Mouse (Mus musculus): ENCODE measurements around the gene Ankrd55.

The Ankrd55 gene

DNA sequence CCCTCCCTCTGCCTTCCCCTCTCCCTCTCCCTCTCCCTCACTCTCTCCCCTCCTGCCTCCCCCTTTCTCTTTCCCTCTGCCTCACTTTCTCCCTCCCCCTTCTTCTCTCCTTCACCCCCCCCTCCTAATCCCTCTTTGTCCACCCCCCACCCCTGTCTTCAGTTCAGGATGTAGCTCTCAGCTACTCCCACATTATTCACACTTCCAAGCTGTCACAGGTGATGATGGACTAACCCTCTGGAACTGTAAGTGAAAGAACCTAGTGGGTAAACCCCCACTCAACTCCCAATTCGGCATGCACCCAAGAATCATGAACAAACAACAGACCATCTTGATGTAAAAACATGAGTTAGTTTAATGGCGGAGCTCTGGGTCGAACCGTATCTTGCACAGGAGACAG is 122.2 kb downstream of the Ankrd55 start:
- in situ Hi-C loops (cut with MboI, MseI) = no loop called here

DNA sequence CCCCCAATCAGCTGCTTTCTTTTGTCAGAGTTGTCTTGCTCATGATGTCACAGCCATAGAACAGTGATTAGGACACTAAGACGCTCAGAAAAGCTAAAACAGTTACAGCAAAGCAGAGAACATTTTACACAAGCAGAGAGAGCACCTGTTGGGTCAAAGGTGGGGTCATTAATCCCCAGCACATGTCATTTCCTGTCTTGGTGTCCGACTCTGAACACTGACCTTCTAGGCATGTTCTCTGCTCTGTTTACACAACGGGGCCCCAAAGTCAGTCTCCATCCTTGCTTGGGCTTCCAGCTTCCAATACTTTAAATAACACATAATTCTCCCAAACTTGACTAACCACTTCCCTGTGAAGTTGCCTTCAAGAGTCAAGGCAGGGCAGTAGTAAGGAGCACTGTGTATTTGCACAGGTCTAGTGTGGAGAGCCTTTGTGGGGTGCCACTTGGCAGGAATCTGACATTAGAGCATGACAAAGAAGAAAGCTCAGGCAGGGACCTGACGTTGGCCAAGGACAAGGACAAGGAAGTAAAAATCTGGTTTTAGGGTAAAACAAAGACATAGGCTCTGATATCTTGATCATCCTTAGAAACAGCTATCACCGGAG is 123.1 kb downstream of the Ankrd55 start:
- in situ Hi-C loops (cut with MboI, MseI) = no loop called here

DNA sequence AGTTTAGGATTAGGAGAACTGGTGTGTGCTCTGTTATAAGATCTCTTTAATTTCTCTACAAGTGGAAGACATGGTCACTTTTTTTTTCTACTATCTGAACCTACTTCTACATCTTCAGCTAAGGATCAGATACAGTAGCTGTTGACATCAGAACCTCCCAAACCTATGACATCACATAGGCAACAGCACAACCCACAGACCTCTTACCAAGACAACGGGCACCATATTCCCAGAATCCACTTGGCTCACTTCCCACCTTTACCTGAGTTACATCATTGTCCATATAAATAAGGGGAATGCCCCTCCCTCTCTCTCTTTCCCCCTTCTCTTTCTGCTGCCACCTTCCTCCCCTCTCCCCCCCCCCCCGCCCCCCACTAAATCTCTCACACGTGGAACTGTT is 124.0 kb downstream of the Ankrd55 start:
- in situ Hi-C loops (cut with MboI, MseI) = no loop called here

DNA sequence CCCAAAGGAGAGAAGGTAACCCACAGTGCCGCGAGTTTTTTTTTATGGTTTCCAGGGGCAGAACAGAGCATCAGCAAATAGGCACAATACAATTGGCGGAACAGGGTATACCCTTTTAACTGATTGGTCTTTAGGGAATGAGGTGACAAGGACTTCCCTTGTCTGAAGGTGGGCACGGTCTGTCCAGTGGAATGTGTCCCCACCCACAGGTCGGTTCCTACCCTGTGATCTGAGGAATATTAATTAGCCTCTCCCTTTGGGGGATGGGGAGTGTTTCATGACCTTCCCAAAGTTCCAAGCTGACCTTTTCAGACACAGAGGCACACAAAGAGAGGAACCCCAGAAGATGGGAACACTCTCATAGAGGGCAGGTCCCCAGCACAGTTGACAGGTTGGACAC is 124.6 kb downstream of the Ankrd55 start:
- in situ Hi-C loops (cut with MboI, MseI) = no loop called here

DNA sequence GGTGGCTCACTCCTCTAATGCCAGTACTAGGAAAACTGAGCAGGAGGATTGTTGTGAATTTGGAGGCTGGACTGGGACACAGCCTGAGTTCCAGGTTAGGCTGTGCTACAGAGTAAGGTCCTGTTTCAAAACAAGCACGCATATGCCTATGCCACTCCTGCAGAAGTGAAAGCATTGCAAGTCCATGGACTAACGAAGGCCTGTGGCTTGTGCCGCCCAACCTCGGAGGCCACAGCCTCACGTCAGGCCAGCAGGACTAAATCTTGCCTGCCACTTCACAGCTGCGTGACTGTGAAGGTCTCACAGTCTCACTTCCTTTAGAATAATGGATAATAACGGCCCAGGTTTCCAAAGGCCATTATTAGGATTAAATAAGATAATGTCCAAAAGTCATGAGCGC is 125.4 kb downstream of the Ankrd55 start:
- in situ Hi-C loops (cut with MboI, MseI) = no loop called here

DNA sequence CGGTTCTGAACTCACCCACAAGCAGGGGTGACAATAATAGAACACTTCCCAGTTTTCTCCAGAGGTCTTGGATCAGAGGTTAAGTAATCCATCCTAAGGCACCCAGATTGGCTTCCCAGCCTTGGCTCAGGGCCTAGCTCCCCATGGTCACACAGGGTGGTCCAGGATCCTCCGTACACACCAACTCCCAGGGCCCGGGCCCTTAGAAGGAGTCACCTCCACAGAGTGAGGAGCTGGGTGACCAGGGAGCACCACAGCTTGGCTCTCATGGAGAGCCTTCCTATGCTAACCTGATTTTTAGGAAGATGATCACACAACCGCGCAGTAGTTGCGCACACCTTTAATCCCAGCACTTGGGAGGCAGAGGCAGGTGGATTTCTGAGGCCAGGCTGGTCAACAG is 127.6 kb downstream of the Ankrd55 start:
- in situ Hi-C loops (cut with MboI, MseI) = no loop called here

DNA sequence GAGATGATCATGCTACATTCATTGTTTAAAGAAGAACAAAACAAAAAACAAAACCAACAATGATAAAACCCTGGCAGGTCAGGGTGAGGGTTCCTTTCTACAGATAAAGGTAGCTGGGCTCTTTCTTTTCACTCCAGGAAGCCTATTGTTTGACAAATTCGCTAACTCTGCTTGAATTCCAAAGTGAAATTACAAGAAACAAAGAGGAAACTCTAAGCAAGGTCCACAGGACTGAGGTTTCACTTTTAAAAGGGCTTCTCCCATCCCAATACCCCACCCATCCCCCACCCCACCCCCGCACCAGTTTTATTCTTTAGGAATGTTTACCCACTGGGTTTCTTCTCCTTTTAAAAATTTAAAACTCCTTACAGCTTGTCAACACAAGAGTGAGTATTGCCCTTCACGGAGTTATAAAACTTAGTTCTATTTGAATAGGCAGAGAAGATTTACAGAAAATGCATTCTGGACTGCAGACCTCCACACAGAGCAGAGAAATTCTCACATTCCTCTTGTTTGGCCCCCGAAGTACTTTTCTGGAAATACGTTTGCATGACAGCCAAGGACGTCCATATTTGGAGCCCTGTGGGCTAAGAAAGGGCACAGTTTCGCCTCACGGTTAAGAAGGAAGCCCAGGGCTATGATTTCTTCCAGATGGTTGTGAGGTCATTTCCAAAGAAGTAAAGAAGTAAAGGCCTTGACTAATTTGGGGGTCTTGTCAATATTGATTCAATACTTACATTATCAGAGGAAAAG is 128.3 kb downstream of the Ankrd55 start:
- in situ Hi-C loops (cut with MboI, MseI) = no loop called here

DNA sequence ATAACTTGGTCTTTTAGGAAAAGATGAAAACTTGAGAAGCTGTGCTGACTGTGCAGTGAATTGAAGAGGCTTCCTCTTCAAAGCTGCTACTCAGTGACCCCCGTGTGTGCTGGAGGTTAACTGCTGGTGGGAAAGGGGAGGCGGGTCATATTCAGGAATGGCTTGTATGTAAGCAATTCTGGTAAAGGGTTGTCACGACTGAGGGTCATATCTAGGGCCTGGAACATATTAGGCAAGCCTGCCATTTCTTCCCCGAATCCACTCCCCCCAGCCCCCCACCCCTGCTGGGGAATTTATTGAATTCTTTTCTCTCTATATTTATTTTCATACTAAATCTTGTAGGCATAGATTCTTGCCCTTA is 128.9 kb downstream of the Ankrd55 start:
- in situ Hi-C loops (cut with MboI, MseI) = no loop called here

DNA sequence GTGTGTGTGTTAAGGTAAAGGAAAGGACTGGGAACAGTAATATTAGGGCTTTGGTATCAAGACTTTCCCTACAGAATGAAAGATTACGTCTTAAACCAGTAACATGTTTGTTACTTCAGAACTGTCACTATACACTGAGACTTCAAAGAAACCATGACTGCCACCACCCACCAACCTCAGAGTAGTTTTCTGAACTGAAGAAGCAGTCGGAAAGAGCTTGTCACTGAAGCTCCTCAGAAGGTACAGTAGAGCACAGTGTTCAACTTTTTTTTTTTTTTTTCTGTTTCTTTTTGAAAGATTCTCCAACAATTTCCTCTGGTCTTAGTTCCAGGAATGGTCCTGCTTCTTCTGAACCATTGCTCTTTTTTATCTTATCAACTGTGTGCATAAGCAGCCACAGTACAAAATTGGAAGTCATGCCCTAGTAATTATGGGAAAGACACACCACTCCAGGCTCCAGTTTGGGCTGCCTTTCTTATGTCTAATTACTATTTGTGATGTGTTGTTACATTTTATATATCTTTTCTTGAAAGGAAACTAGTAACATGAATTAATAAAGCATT is 129.7 kb downstream of the Ankrd55 start:
- in situ Hi-C loops (cut with MboI, MseI) = no loop called here

DNA sequence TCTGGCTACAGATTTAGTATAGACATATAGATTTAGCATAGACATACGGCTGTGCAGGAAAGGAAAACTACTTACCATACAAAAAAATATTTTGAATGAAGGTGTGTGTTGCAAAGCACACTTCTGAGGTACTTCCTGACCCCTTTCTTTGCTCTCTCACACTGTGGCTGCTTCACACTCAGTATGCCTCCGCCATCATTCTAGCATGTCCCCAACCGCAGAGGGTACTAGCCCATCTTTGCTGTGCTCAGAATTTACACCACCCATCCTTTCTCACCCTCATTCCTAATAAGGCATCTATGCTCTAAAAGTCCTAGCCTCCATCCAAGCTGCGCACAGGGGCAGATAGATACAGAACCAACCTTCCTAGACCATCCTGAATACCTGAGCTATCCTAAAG is 130.3 kb downstream of the Ankrd55 start:
- in situ Hi-C loops (cut with MboI, MseI) = no loop called here

DNA sequence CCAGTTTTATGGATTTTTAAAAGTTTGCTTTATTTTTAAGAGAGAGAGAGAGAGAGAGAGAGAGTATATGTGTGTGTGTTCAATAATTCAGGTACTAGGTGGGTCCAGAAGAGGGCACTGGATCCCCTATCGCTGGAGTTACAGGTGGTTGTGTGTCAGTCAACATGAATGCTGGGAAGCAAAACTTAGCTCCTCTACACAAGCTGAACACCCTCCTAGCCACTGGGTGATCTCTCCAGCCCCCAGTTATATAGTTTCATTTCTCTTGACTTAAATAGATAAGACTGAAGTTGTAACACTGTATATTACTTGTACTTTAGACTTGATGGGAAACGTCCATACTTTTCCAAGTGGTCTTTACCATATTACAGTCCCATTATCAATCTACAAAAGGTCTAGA is 136.0 kb downstream of the Ankrd55 start:
- in situ Hi-C loops (cut with MboI, MseI) = no loop called here

DNA sequence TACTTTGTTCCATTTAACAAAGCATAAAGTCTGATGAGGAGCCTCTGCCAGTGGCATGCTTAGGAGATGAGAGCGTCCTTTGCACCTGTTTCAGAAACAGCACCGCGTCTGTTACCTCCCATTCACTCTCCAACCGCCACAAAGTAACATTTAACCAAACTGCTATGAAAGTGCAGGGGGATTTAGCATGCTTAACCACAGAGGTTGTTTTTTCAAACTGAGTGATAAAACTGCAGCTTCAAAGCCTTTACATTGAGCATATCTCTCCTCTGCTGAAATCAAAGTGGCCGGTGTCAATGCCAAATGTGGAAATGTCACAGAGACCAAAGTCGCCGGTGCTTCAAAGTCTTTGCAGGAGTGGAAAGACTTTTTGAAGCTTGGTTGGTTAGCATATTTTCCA is 136.4 kb downstream of the Ankrd55 start:
- in situ Hi-C loops (cut with MboI, MseI) = loop anchor here (5.0 kb wide), 1 partner anchor 38 kb away; the partner anchor contains the start of gene Il6st

DNA sequence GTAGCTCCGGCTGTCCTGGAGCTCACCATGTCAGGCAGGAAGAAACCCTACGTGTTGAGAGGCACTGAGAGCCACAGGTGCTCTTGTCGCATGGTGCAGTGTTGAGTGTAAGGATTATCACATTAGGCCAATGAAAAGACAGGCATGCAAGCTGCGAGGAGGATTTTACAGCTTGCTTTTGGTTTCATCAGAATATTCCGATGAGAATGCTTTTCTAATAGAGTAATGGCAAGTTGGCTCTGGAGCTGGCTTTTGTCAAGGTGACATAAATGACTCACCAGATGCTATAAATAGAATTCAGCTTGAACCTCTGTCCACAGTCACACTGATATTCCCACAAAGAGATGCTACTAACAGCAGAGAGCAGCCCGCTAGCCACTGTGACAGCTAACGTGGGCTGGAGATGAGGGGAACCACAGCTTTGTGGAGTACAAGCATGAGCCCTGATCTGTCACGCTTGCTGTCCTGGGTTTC is 137.0 kb downstream of the Ankrd55 start:
- in situ Hi-C loops (cut with MboI, MseI) = loop anchor here (5.0 kb wide), 1 partner anchor 37 kb away; the partner anchor contains the start of gene Il6st

DNA sequence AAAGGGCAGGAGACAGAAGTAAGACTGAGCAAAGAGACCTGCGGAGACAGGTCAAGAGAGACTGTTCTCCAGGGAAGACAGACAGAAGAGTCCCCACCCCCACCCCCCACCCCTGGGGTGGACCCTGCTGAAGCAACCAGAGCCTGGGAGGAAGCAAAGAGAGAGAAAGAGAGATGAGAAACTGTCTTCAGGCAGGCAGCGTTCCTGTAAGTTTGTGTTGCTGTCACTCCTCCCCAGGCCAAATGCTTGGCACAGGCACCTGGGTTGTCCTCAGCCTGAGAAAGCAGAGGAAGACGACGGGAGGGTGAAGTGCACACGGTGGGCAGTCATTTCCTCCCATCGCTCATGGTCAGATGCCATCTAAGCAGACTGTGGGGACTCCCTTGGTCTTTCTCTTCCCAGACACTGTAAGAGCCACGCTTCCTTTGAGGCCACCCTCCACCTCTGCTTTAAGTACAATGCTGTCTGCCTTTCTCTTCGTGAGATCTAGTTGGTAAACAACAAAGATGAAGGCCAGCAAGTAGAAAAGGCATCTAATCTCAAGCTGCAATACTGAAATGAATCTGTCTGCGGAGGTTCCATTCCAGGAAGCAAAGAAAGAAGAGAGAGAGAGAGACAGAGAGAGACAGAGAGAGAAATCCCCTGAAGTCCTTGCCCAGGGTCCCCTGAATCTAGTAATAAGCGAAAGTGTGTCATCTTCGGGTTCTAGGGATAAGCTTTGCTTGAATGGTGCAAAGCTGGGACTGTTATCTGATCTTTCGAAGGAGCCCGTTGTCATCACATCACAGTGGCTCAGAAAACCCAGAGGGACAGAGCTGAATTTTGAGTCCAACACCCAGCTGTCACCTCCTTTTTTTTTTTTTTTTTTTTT is 138.2 kb downstream of the Ankrd55 start:
- in situ Hi-C loops (cut with MboI, MseI) = loop anchor here (5.0 kb wide), 1 partner anchor 36 kb away; the partner anchor contains the start of gene Il6st

DNA sequence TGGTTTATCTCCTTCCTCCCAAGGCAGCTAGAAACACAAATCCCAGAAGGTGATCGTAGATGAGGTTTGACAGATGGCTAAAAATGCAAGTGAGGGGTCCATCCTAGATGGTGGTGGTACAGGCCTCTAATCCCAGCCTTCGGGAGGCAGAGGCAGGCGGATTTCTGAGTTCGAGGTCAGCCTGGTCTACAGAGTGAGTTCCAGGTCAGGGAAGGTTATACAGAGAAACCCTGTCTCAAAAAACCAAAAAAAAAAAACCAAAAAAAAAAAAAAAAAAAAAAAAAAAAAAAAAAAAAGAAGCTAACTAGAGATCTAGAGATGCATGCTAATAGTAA is 138.9 kb downstream of the Ankrd55 start:
- in situ Hi-C loops (cut with MboI, MseI) = loop anchor here (5.0 kb wide), 1 partner anchor 35 kb away; the partner anchor contains the start of gene Il6st

DNA sequence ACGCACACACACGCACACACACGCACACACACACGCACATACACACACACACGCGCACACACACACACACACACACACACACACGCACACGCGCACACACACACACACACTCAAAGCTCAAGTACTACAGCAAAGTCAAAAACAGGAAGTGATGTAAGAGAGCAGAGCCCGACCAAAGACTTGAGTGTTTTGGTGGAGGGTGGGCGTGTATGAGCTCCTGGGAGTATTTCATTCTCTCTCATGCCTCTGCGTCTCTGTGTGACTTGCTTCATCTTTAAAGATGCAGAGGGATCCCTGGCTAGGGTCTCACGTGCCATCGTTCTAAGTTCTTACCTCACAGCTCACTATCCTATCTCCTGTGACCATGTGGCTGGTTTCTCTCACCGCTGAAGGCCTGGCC is 139.3 kb downstream of the Ankrd55 start:
- in situ Hi-C loops (cut with MboI, MseI) = loop anchor here (5.0 kb wide), 1 partner anchor 35 kb away; the partner anchor contains the start of gene Il6st

DNA sequence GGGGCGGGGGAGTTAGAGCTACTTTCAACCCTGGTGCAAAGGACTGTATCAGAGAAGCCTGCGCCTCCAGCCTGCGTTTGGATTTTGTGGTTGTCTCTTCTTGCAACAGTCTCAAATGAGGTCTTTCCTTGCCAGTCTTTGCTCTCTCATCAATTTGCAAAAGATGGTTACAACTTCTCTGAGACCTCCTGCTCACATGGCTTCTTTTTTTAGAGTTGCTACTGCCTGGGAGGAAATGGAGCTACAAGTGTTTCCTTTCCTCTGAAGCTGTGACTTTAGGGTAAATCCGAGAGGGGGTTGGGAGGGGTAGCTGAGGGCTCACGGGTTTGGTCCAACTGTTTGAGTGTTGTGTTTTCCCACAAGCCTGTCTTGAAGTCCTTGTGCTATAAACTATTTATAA is 145.0 kb downstream of the Ankrd55 start:
- in situ Hi-C loops (cut with MboI, MseI) = no loop called here

Data from T-helper 1 cell (primary cell).